Mouse (Mus musculus) heart, adult 9 months (tissue): ENCODE results near the gene Rasip1.
A peak's percentile ranks its signal among the peaks of the same experiment; 100 is the strongest.

Experiments
- DNase-seq, 2 experiments: peaks; one replicate each; pipeline ENCODE4 v3.0.0; 2022; ENCODE audit warnings: low spot score in 2 of 2

Rasip1 gene

DNA sequence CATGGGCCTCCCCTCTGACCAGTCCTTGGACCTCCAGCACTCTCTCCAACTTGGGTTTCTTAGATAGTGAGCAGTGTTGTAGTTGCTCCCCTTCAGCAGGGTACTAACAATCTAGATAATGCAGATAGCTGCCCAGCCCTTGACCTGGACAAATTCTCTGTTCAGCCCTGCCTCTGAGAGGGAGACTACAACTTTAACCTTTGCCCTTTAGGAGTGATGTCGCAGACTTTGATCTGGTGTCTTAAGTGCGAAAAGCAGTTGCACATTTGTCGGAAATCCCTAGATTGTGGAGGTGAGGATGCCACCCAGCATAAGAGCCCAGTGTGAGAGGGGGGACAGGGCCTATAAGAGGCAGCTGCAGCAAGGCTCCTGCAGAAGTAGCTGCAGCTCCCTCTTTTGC is 2.6 kb upstream of the Rasip1 start:
- no peak for DNase-seq

DNA sequence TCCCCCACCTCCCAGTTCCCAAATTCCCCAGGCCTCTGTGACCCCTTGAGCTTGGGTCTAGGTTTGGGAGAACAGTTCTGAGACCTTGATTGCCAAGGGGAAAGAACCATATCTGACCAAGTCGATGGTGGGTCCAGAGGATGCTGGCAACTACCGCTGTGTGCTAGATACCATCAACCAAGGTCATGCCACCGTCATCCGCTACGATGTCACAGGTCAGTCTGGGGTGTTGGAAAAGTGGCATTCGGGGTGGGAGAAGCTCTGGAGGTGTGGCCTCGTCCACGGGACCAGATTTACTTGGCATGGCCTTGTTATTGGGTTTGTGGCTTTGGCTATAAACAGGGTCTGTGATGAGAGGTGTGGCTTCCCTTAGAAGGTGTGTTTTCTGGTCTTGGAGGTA is 1.8 kb upstream of the Rasip1 start:
- DNase-seq = no peak

DNA sequence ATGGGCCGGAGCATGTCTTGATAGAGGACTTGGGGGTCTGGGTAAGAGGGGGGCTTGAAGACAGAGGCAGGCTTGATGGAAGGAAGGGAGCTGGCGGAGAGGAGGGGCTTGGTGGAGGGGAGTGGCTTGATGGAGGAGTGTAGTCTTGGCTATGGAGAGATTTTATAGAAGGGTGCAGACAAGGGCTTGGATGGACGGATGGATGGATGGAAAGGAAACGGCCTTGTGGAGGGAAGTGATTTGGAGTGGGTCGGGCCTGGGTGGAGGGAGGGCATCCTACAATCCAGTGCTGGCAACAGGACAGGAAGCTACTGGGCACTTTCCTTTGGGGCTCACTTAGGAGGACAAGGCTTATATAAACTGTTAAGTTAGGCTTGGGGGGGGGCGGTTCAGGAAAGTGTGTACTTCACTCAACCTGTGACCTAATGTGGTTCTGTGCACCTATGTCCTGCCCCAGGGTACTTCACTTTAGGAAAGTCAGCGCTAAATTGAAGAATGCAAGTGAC is 664 bp upstream of the Rasip1 start:
- DNase-seq = peak in 1 of 2 experiments; percentile 27

GRCm38 (mm10) chr7:45628364-45629294 is 1.3 kb downstream of the Rasip1 start:
- DNase-seq = peak; percentile 78 to 83

GRCm38 (mm10) chr7:45630064-45630907 is 3.0 kb downstream of the Rasip1 start:
- DNase-seq = peak in 1 of 2 experiments; percentile 38

DNA sequence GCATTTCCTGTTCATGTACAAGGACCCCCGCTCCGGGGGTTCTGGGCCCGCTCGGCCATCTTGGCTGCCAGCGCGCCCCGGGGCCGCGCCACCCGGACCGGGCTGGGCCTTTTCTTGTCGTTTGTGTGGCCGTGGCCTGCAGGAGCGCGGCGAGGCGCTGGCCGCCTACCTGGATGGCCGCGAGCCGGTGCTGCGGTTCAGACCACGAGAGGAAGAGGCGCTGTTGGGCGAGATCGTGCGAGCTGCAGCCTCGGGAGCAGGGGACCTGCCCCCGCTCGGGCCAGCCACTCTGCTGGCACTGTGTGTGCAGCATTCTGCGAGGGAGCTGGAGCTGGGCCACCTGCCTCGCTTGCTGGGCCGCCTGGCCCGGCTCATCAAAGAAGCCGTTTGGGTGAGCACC is 5.2 kb downstream of the Rasip1 start:
- no peak for DNase-seq

- DNase-seq = peak; percentile 63 to 78
These were observed 7.8 kb downstream of the Rasip1 start for GRCm38 (mm10) chr7:45634946-45635681.

DNA sequence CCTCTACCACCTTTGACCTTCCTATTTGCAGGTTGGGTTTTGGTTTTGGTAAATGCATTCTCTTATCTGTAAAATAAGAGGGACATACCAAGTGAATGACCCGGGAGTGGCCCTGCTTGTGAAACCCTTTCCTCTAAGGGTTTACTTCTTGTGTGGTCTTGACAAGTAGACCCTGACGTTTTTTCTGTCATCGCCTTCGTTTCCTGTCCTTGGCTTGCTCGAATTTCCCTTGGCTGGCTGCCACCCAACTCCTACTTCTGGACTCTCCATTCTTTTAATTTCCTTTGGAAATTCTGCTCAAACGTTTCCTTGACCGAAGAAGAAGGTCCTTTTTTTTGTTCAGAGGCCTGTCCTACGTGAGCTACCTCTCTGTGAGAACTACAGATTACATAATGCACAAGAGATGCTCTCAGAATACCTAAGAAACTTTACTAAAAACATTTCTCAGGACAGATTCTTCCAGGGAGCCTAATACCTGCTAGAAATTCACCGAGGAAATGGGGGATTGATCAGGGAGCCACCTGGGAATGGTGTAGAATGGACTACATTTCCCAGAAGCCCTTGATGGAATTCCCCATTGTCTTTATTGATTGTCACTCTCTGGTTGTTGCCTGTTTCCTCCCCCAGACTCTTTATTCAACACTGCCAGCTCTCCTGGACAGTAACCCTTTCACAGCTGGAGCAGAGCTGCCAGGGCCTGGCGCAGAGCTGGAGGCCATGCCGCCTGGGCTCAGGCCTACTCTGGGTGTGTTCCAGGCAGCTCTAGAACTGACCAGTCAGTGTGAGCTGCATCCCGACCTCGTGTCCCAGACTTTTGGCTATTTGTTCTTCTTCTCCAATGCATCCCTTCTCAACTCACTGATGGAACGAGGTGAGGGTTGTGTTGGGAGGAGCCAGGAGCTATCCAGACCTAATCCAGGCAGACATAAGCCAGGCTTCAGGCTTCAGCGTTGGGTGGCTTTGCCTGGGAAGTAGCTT is 8.7 kb downstream of the Rasip1 start:
- peak; percentile 48 to 65 for DNase-seq

GRCm38 (mm10) chr7:45637710-45638109 is 10.4 kb downstream of the Rasip1 start:
- no peak for DNase-seq

GRCm38 (mm10) chr7:45638623-45639401 is 11.5 kb downstream of the Rasip1 start:
- peak; percentile 89 to 91 for DNase-seq

DNA sequence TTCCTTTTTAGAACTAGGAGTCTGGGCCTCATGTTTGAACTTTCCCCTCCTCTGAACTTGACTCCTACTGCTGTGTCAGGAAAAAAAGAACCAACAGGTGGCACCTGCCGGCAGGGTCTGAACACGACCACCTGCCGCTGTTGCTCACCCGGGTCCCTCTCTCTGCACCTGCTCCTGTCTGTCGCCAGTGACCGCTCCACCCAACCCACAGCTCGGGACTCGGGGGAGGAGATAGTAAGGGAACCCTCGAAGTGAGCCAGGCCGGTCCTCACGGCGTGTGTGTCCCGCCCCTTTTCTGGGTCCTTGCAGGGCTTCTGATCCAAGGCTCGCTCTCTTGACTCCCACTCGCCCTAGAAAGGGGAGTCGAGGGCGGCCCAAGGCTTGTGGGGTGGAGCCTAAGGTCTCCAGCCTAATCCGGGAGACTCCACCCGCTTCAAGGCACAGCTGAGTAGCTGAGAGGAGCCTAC is 12.3 kb downstream of the Rasip1 start, which contains the start of gene Mamstr:
Mamstr (plus strand) TSS at position 417 of the 467 bp plus-strand sequence.
- peak in 1 of 2 experiments; percentile 25 for DNase-seq

DNA sequence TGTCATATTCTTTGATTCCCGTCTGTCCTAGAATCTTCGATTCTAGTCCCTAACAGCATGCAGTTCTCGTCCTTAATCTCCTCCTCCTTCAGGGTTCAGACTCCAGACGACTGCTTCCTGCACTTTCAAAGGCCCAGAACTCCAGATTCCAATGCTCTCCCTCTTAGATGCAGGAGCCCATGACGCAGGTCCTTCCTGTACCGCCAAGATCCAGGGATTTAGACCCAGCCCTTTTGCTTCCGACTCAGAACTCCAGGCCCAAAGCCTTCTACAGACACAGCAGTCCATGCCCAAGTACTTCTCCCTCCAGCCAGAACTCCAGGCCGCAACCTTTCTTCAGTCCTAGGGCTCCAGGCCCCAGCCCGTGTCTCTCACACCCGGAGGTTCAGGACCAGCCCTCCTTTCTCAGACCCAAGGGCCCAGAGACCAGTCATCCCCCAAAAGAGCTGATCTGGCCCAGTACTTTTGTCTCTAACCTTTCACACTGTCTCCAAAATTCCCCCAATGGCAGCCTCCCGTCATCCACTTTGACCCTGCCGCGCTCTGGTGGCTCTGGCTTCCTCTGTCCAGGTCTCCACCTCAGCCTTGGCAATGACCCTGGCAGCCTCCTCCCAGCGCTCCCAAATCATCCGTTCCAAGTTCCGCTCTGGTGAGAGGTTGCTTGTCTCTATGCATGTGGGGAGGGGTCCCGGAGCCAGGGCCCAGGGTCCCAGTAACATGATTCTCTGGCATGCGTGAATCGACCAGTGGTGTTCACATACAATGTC is 13.1 kb downstream of the Rasip1 start:
- peak in 1 of 2 experiments; percentile 65 for DNase-seq

- peak in 1 of 2 experiments; percentile 69 for DNase-seq
These were observed 14.2 kb downstream of the Rasip1 start for GRCm38 (mm10) chr7:45641391-45642040.

DNA sequence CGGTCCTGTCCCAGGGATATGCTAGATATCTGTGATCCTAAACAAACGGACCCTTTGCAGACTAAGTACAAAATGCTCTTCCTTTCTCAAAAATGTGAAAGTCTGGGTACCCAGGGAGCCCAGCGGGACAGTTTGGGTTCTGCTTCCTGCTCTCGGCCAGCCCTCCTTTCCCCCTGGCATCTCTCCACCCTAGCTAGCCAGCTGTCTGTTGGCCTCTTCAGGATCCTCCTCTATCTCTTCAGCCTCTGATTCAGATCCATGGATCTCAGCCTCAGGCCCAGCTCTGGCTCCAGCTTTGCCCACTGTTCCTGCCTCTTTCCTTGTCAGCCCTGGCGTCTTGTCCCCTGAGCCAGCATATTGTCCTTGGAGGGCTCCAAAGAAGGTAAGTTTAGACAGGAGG is 14.8 kb downstream of the Rasip1 start:
- DNase-seq = no peak

- no peak for DNase-seq
These were observed 15.4 kb downstream of the Rasip1 start for GRCm38 (mm10) chr7:45642503-45643255.

DNA sequence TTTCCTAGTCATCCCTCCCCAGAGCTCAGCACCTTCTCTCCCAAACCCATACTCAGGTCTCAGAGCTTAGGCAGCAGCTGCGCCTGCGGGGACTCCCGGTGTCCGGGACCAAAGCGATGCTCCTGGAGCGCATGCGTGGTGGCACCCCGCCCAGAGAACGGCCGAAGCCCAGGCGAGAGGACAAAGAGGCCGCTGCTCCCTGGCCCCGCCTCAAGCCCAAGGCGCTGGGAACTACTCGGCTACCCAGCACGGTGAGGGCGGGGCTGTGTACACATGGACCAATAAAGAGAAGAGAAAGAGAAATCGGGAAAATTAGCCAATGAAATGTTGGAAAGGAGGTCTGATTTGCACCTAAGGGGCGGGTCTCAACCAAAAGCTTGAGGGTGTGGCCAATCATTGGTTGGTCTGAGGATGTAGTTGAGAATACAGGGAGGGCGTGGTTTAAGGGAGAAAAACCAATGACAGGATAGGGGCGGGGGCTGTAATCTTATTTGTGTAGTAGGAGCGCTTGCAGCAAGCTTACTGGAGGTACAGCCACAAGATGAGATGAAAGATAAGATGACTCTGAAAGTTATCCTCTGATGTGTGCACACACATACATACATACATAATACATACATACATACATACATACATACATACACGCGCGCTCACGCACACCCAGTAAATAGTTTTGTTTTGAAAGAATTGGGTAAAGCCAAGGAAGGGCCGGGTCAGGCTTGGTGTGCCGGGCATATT is 16.3 kb downstream of the Rasip1 start:
- DNase-seq = peak; percentile 84 to 88

DNA sequence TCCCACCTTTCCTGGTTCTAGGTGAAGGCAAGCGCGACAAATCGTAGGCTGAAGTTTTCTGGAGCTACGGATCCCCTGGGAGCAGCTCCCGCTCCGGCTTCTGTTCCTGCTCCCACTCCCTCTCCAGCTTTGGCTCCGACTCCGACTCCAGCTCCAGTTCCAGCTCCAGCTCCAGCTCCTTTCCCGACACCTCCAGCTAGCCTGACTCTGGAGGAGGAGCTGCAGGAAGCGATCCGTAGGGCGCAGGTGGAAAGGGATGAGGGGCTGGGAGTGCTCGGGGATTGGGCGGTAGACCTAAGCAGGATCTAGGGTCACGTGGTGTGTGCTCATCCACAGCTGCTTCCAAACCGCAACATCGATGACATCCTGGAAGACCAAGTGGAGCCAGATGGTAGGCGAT is 16.9 kb downstream of the Rasip1 start:
- peak in 1 of 2 experiments; percentile 31 for DNase-seq
